Mouse (Mus musculus): Measurements from ENCODE around the gene Ucp3. TPM values are rescaled to one million over a fixed set of nuclear protein-coding genes. Genes with fewer than 3 reads are reported as not detected.
A peak's percentile ranks its signal among the peaks of the same experiment; 100 is the strongest.

Gene Ucp3
- polyA plus RNA-seq, 1 experiment from 2014 or later: 0.08 TPM

DNA sequence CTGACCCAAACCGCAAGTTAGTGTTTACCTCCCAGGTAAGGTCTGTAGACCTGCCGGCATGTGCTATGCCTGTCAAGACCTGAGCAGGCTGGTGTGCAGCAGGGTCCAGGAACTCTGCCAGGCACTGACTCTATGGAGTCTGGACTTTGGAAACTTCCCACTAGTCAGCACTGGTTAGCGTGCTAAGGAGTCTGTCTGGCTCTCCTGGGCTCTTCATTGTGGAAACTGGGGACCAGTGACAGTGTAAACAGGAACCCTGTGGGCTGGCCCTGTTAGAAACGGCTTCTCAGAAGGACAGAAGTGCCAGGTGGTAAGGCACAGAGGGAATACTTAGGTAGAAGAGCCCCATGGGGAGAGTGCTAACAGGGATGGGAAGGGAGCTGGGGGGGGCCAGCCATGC, 7.5 kb upstream of the Ucp3 start:
- Histone ChIP-seq H3K4me1 (ENCODE audit: control insufficient read depth in 2 of 2, insufficient read depth in 2 of 2, low read length in 2 of 2) (peaks cover 31 to 44% of the 10 kb centered on the region in 2 experiments), H3K9me3 (ENCODE audit: control insufficient read depth, low read length) (no peaks in the 10 kb centered on the region), H3K27me3 (ENCODE audit: control insufficient read depth, insufficient read depth, low read length) (no peaks in the 10 kb centered on the region), H3K27ac (replicated peaks in 1 of 2; ENCODE audit: control insufficient read depth in 1 of 2, insufficient read depth in 1 of 2, low read depth in 2 of 2, low read length in 2 of 2) (peak overlapping the region; percentile 78 to 88), H3K4me2 (ENCODE audit: low read length) (peak overlapping the region; percentile 44), H3K4me3 (ENCODE audit: control insufficient read depth in 1 of 2, insufficient read depth in 1 of 2, low read depth in 1 of 2, low read length in 2 of 2) (0 out of 4 replicates have a peak overlapping the region, but pooled peaks of 1 of the 2 experiments have one; percentile 0), H3K9ac (ENCODE audit: low read length) (peak overlapping the region; percentile 19; the same call in 1 of the 2 replicates), H3K36me3 (ENCODE audit: control insufficient read depth, insufficient read depth, low read length) (peaks cover 31% of the 10 kb centered on the region)
- 0 out of 2 replicates have a peak, but pooled peaks have one; percentile 54 for ATAC-seq (ENCODE audit: insufficient number of reproducible peaks, insufficient read depth, low FRiP score, low read depth)
- WGBS: 51% methylated on average over 4 of the region's 4 CpGs

GRCm38 (mm10) chr7:100465656-100466309, 7.0 kb upstream of the Ucp3 start:
- H3K27me3 ChIP-seq (ENCODE audit: control insufficient read depth, insufficient read depth, low read length): no peaks in the 10 kb centered on the region
- H3K4me2 ChIP-seq (ENCODE audit: low read length): peak overlapping the region; percentile 44
- 0 out of 4 replicates have a peak overlapping the region, but pooled peaks of 1 of the 2 experiments have one; percentile 0 for H3K4me3 ChIP-seq (ENCODE audit: control insufficient read depth in 1 of 2, insufficient read depth in 1 of 2, low read depth in 1 of 2, low read length in 2 of 2)
- peaks cover 29% of the 10 kb centered on the region for H3K36me3 ChIP-seq (ENCODE audit: control insufficient read depth, insufficient read depth, low read length)
- peaks cover 31 to 44% of the 10 kb centered on the region in 2 experiments for H3K4me1 ChIP-seq (ENCODE audit: control insufficient read depth in 2 of 2, insufficient read depth in 2 of 2, low read length in 2 of 2)
- no peak overlapping the region; the same call in 1 of the 2 replicates for H3K9ac ChIP-seq (ENCODE audit: low read length)
- ATAC-seq (ENCODE audit: insufficient number of reproducible peaks, insufficient read depth, low FRiP score, low read depth): peak; percentile 83
- 8% methylated on average over 5 of the region's 5 CpGs for WGBS
- no peaks in the 10 kb centered on the region for H3K9me3 ChIP-seq (ENCODE audit: control insufficient read depth, low read length)
- H3K27ac ChIP-seq (replicated peaks in 1 of 2; ENCODE audit: control insufficient read depth in 1 of 2, insufficient read depth in 1 of 2, low read depth in 2 of 2, low read length in 2 of 2): peak overlapping the region; percentile 78 to 88

GRCm38 (mm10) chr7:100466781-100467510, 5.8 kb upstream of the Ucp3 start:
- Histone ChIP-seq H3K9me3 (ENCODE audit: control insufficient read depth, low read length) (no peaks in the 10 kb centered on the region), H3K27me3 (ENCODE audit: control insufficient read depth, insufficient read depth, low read length) (no peaks in the 10 kb centered on the region), H3K4me3 (ENCODE audit: control insufficient read depth in 1 of 2, insufficient read depth in 1 of 2, low read depth in 1 of 2, low read length in 2 of 2) (no peak overlapping the region), H3K9ac (ENCODE audit: low read length) (no peak overlapping the region), H3K36me3 (ENCODE audit: control insufficient read depth, insufficient read depth, low read length) (peaks cover 27% of the 10 kb centered on the region), H3K4me1 (ENCODE audit: control insufficient read depth in 2 of 2, insufficient read depth in 2 of 2, low read length in 2 of 2) (peaks cover 29 to 38% of the 10 kb centered on the region in 2 experiments), H3K27ac (replicated peaks in 1 of 2; ENCODE audit: control insufficient read depth in 1 of 2, insufficient read depth in 1 of 2, low read depth in 2 of 2, low read length in 2 of 2) (no peak overlapping the region), H3K4me2 (ENCODE audit: low read length) (peak overlapping the region; percentile 44; the same call in 1 of the 2 replicates)
- ATAC-seq (ENCODE audit: insufficient number of reproducible peaks, insufficient read depth, low FRiP score, low read depth): no peak
- WGBS: 70% methylated on average over 11 of the region's 11 CpGs

DNA sequence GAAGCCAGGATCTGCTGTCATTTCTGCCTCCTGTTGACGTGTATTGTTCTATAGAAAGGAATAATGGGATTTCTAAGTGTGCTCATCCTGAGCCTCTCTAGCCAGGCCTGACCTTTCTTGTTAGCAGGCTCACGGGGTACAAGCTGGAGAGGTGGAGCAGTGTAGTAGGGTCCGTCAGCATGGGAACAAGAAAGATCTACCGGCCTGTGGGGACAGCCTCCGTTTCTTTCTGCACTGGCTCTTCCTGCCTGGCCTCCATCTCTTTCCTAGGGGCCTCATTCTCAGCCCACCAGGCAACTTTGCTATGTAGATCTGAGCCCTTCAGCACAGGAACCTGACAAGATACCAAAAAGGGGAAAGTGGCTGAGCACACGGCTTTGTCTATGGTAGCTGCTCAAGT, 4.0 kb upstream of the Ucp3 start:
- no peak overlapping the region for H3K4me3 ChIP-seq (ENCODE audit: control insufficient read depth in 1 of 2, insufficient read depth in 1 of 2, low read depth in 1 of 2, low read length in 2 of 2)
- H3K27ac ChIP-seq (replicated peaks in 1 of 2; ENCODE audit: control insufficient read depth in 1 of 2, insufficient read depth in 1 of 2, low read depth in 2 of 2, low read length in 2 of 2): no peak overlapping the region
- peaks cover 16% of the 10 kb centered on the region for H3K36me3 ChIP-seq (ENCODE audit: control insufficient read depth, insufficient read depth, low read length)
- 71% methylated on average over 6 of the region's 6 CpGs for WGBS
- H3K9me3 ChIP-seq (ENCODE audit: control insufficient read depth, low read length): no peaks in the 10 kb centered on the region
- H3K4me2 ChIP-seq (ENCODE audit: low read length): no peak overlapping the region
- peaks cover 35 to 37% of the 10 kb centered on the region in 2 experiments for H3K4me1 ChIP-seq (ENCODE audit: control insufficient read depth in 2 of 2, insufficient read depth in 2 of 2, low read length in 2 of 2)
- ATAC-seq (ENCODE audit: insufficient number of reproducible peaks, insufficient read depth, low FRiP score, low read depth): no peak
- H3K27me3 ChIP-seq (ENCODE audit: control insufficient read depth, insufficient read depth, low read length): no peaks in the 10 kb centered on the region
- H3K9ac ChIP-seq (ENCODE audit: low read length): no peak overlapping the region

GRCm38 (mm10) chr7:100469502-100469901, 3.3 kb upstream of the Ucp3 start:
- Histone ChIP-seq H3K4me1 (ENCODE audit: control insufficient read depth in 2 of 2, insufficient read depth in 2 of 2, low read length in 2 of 2) (peaks cover 38 to 39% of the 10 kb centered on the region in 2 experiments), H3K36me3 (ENCODE audit: control insufficient read depth, insufficient read depth, low read length) (peaks cover 10% of the 10 kb centered on the region), H3K4me2 (ENCODE audit: low read length) (no peak overlapping the region), H3K9me3 (ENCODE audit: control insufficient read depth, low read length) (no peaks in the 10 kb centered on the region), H3K9ac (ENCODE audit: low read length) (no peak overlapping the region), H3K4me3 (ENCODE audit: control insufficient read depth in 1 of 2, insufficient read depth in 1 of 2, low read depth in 1 of 2, low read length in 2 of 2) (no peak overlapping the region), H3K27me3 (ENCODE audit: control insufficient read depth, insufficient read depth, low read length) (no peaks in the 10 kb centered on the region), H3K27ac (replicated peaks in 1 of 2; ENCODE audit: control insufficient read depth in 1 of 2, insufficient read depth in 1 of 2, low read depth in 2 of 2, low read length in 2 of 2) (no peak overlapping the region)
- WGBS: 100% methylated on average over 1 of the region's 1 CpGs
- ATAC-seq (ENCODE audit: insufficient number of reproducible peaks, insufficient read depth, low FRiP score, low read depth): no peak

- no peaks in the 10 kb centered on the region for H3K9me3 ChIP-seq (ENCODE audit: control insufficient read depth, low read length)
- WGBS: 87% methylated on average over 11 of the region's 11 CpGs
- H3K27ac ChIP-seq (replicated peaks in 1 of 2; ENCODE audit: control insufficient read depth in 1 of 2, insufficient read depth in 1 of 2, low read depth in 2 of 2, low read length in 2 of 2): no peak overlapping the region; a peak in 1 of 4 replicates
- H3K4me2 ChIP-seq (ENCODE audit: low read length): no peak overlapping the region
- no peak overlapping the region for H3K4me3 ChIP-seq (ENCODE audit: control insufficient read depth in 1 of 2, insufficient read depth in 1 of 2, low read depth in 1 of 2, low read length in 2 of 2)
- H3K9ac ChIP-seq (ENCODE audit: low read length): no peak overlapping the region
- no peaks in the 10 kb centered on the region for H3K27me3 ChIP-seq (ENCODE audit: control insufficient read depth, insufficient read depth, low read length)
- H3K4me1 ChIP-seq (ENCODE audit: control insufficient read depth in 2 of 2, insufficient read depth in 2 of 2, low read length in 2 of 2): peaks cover 33 to 34% of the 10 kb centered on the region in 2 experiments
- peaks cover 8% of the 10 kb centered on the region for H3K36me3 ChIP-seq (ENCODE audit: control insufficient read depth, insufficient read depth, low read length)
- no peak for ATAC-seq (ENCODE audit: insufficient number of reproducible peaks, insufficient read depth, low FRiP score, low read depth)
These were observed 1.9 kb upstream of the Ucp3 start for GRCm38 (mm10) chr7:100470796-100471406.

- Histone ChIP-seq H3K27ac (replicated peaks in 1 of 2; ENCODE audit: control insufficient read depth in 1 of 2, insufficient read depth in 1 of 2, low read depth in 2 of 2, low read length in 2 of 2) (no peak overlapping the region; a peak in 1 of 4 replicates), H3K9ac (ENCODE audit: low read length) (no peak overlapping the region), H3K4me3 (ENCODE audit: control insufficient read depth in 1 of 2, insufficient read depth in 1 of 2, low read depth in 1 of 2, low read length in 2 of 2) (no peak overlapping the region), H3K9me3 (ENCODE audit: control insufficient read depth, low read length) (no peaks in the 10 kb centered on the region), H3K27me3 (ENCODE audit: control insufficient read depth, insufficient read depth, low read length) (no peaks in the 10 kb centered on the region), H3K36me3 (ENCODE audit: control insufficient read depth, insufficient read depth, low read length) (peaks cover 8% of the 10 kb centered on the region), H3K4me2 (ENCODE audit: low read length) (no peak overlapping the region), H3K4me1 (ENCODE audit: control insufficient read depth in 2 of 2, insufficient read depth in 2 of 2, low read length in 2 of 2) (peaks cover 28 to 32% of the 10 kb centered on the region in 2 experiments)
- ATAC-seq (ENCODE audit: insufficient number of reproducible peaks, insufficient read depth, low FRiP score, low read depth): no peak
- 93% methylated on average over 1 of the region's 1 CpGs for WGBS
These were observed 1.4 kb upstream of the Ucp3 start for GRCm38 (mm10) chr7:100471407-100471797.
